Mouse (Mus musculus): ENCODE measurements around the gene Rhod. TPM values are rescaled to one million over a fixed set of nuclear protein-coding genes. Genes with fewer than 3 reads are reported as not detected.
"Not testable (repeated sequence)": the region's sequence is repeated elsewhere in the genome, so short reads cannot be mapped to it uniquely, and the experiment has no call there.

Rhod gene
- polyA plus RNA-seq, 1 experiment: 24.1 TPM

- TF ChIP-seq CTCF (IDR thresholded peaks at IDR 0.05; ENCODE audit: borderline replicate concordance, insufficient read depth, low read length): no peak
- TF ChIP-seq POLR2A (IDR thresholded peaks at IDR 0.05; ENCODE audit: low read depth, low read length): no peak
- Histone ChIP-seq H3K4me1 (ENCODE audit: control insufficient read depth, insufficient read depth, low read length) (no peaks in the 10 kb centered on the region), H3K4me3 (ENCODE audit: insufficient read depth, low read length) (peak overlapping the region; percentile 94), H3K27ac (ENCODE audit: insufficient read depth, low read length) (peak overlapping the region; percentile 54)
Measured at GRCm38 (mm10) chr19:4396081-4396997, 42.9 kb downstream of the Rhod start.

- Histone ChIP-seq H3K27ac (ENCODE audit: insufficient read depth, low read length) (no peak overlapping the region), H3K4me1 (ENCODE audit: control insufficient read depth, insufficient read depth, low read length) (no peaks in the 10 kb centered on the region; the same call in 1 of the 2 replicates), H3K4me3 (ENCODE audit: insufficient read depth, low read length) (no peak overlapping the region)
- TF ChIP-seq POLR2A (IDR thresholded peaks at IDR 0.05; ENCODE audit: low read depth, low read length): no peak
- no peak for TF ChIP-seq CTCF (IDR thresholded peaks at IDR 0.05; ENCODE audit: borderline replicate concordance, insufficient read depth, low read length)
Measured at GRCm38 (mm10) chr19:4387276-4387675, 52.0 kb downstream of the Rhod start.

- no peak for TF ChIP-seq CTCF (IDR thresholded peaks at IDR 0.05; ENCODE audit: borderline replicate concordance, insufficient read depth, low read length)
- no peak for TF ChIP-seq POLR2A (IDR thresholded peaks at IDR 0.05; ENCODE audit: low read depth, low read length)
- no peak overlapping the region for H3K4me3 ChIP-seq (ENCODE audit: insufficient read depth, low read length)
- no peak overlapping the region for H3K27ac ChIP-seq (ENCODE audit: insufficient read depth, low read length)
- H3K4me1 ChIP-seq (ENCODE audit: control insufficient read depth, insufficient read depth, low read length): no peaks in the 10 kb centered on the region; the same call in 1 of the 2 replicates
Measured at GRCm38 (mm10) chr19:4385026-4385425, 54.2 kb downstream of the Rhod start.

- Histone ChIP-seq H3K4me1 (ENCODE audit: control insufficient read depth, insufficient read depth, low read length) (no peaks in the 10 kb centered on the region; the same call in 1 of the 2 replicates), H3K4me3 (ENCODE audit: insufficient read depth, low read length) (no peak overlapping the region), H3K27ac (ENCODE audit: insufficient read depth, low read length) (no peak overlapping the region)
- no peak for TF ChIP-seq POLR2A (IDR thresholded peaks at IDR 0.05; ENCODE audit: low read depth, low read length)
- no peak for TF ChIP-seq CTCF (IDR thresholded peaks at IDR 0.05; ENCODE audit: borderline replicate concordance, insufficient read depth, low read length)
Measured at GRCm38 (mm10) chr19:4384322-4384721, 54.9 kb downstream of the Rhod start.

GRCm38 (mm10) chr19:4383306-4383705, 55.9 kb downstream of the Rhod start:
- H3K27ac ChIP-seq (ENCODE audit: insufficient read depth, low read length): no peak overlapping the region
- no peak overlapping the region for H3K4me3 ChIP-seq (ENCODE audit: insufficient read depth, low read length)
- TF ChIP-seq POLR2A (IDR thresholded peaks at IDR 0.05; ENCODE audit: low read depth, low read length) (no peak), CTCF (IDR thresholded peaks at IDR 0.05; ENCODE audit: borderline replicate concordance, insufficient read depth, low read length) (no peak)
- H3K4me1 ChIP-seq (ENCODE audit: control insufficient read depth, insufficient read depth, low read length): no peaks in the 10 kb centered on the region

- not testable (repeated sequence) for H3K27ac ChIP-seq (ENCODE audit: insufficient read depth, low read length); H3K4me1 ChIP-seq (ENCODE audit: control insufficient read depth, insufficient read depth, low read length); H3K4me3 ChIP-seq (ENCODE audit: insufficient read depth, low read length)
Measured at GRCm38 (mm10) chr19:4382303-4382702, 56.9 kb downstream of the Rhod start.

Other genes starting within 250 kb of the Rhod start
- gene Tbc1d10c, start 248.1 kb downstream of the Rhod start, polyA plus RNA-seq (2011; ENCODE audit: insufficient read length, low read depth, missing spikeins): 0.25 and 0.42 TPM in 2 replicates
- gene Ppp1ca, start 247.4 kb downstream of the Rhod start, polyA plus RNA-seq (2011; ENCODE audit: insufficient read length, low read depth, missing spikeins): 327 and 340 TPM in 2 replicates
- gene Rad9a, start 237.8 kb downstream of the Rhod start, polyA plus RNA-seq (2011; ENCODE audit: insufficient read length, low read depth, missing spikeins): 25.5 and 32.3 TPM in 2 replicates
- gene Clcf1, start 225.2 kb downstream of the Rhod start, polyA plus RNA-seq (2011; ENCODE audit: insufficient read length, low read depth, missing spikeins): 15.2 and 16.8 TPM in 2 replicates
- not detected in 2 replicates for gene AC109138.7, start 225.1 kb downstream of the Rhod start, polyA plus RNA-seq (2011; ENCODE audit: insufficient read length, low read depth, missing spikeins)
- gene Pold4, start 207.5 kb downstream of the Rhod start, polyA plus RNA-seq (2011; ENCODE audit: insufficient read length, low read depth, missing spikeins): 55.2 and 55.8 TPM in 2 replicates
- gene Ssh3, start 170.3 kb downstream of the Rhod start, polyA plus RNA-seq (2011; ENCODE audit: insufficient read length, low read depth, missing spikeins): 14.0 and 22.5 TPM in 2 replicates
- gene Ankrd13d, start 156.3 kb downstream of the Rhod start, polyA plus RNA-seq (2011; ENCODE audit: insufficient read length, low read depth, missing spikeins): 5.7 and 7.3 TPM in 2 replicates
- gene Grk2, start 133.2 kb downstream of the Rhod start, polyA plus RNA-seq (2011; ENCODE audit: insufficient read length, low read depth, missing spikeins): 40.5 and 41.6 TPM in 2 replicates
- 78.1 and 90.4 TPM in 2 replicates for gene Kdm2a, start 41.1 kb downstream of the Rhod start, polyA plus RNA-seq (2011; ENCODE audit: insufficient read length, low read depth, missing spikeins)
- 1.4 and 1.9 TPM in 2 replicates for gene Syt12, start 38.0 kb upstream of the Rhod start, polyA plus RNA-seq (2011; ENCODE audit: insufficient read length, low read depth, missing spikeins)
- not detected in 2 replicates for gene 2010003K11Rik, start 59.2 kb upstream of the Rhod start, polyA plus RNA-seq (2011; ENCODE audit: insufficient read length, low read depth, missing spikeins)
- 16.4 and 17.3 TPM in 2 replicates for gene Pcx, start 71.0 kb upstream of the Rhod start, polyA plus RNA-seq (2011; ENCODE audit: insufficient read length, low read depth, missing spikeins)
- gene Lrfn4, start 176.2 kb upstream of the Rhod start, polyA plus RNA-seq (2011; ENCODE audit: insufficient read length, low read depth, missing spikeins): 20.2 and 20.3 TPM in 2 replicates
- gene Rce1, start 186.2 kb upstream of the Rhod start, polyA plus RNA-seq (2011; ENCODE audit: insufficient read length, low read depth, missing spikeins): 24.9 and 27.5 TPM in 2 replicates

All from embryonic fibroblast, embryonic 13.5 days (primary cell).